Mouse (Mus musculus) right cerebral cortex, adult 2 months (tissue): ENCODE data around the gene Gna13.

Experiments
- DNase-seq, 2 experiments: peaks; one replicate each; pipeline ENCODE4 v3.0.0; 2021 to 2022; ENCODE audit warnings: low spot score in 2 of 2

The Gna13 gene

GRCm38 (mm10) chr11:109422263-109422662 is 59.6 kb downstream of the Gna13 start:
- no peak for DNase-seq

GRCm38 (mm10) chr11:109423294-109423693 is 60.7 kb downstream of the Gna13 start:
- DNase-seq: no peak

GRCm38 (mm10) chr11:109425392-109426271 is 63.0 kb downstream of the Gna13 start, which contains the start of gene Amz2:
Gene Amz2, plus strand, starts transcription at chr11:109425946.
- peak; percentile 95 to 96 for DNase-seq

GRCm38 (mm10) chr11:109426272-109426586 is 63.6 kb downstream of the Gna13 start:
- DNase-seq: no peak

GRCm38 (mm10) chr11:109427353-109427752 is 64.7 kb downstream of the Gna13 start:
- DNase-seq: no peak

GRCm38 (mm10) chr11:109434233-109434798 is 71.7 kb downstream of the Gna13 start:
- DNase-seq: no peak

- DNase-seq: no peak
These were observed 74.3 kb downstream of the Gna13 start for GRCm38 (mm10) chr11:109436889-109437288.

- DNase-seq: no peak
These were observed 76.6 kb downstream of the Gna13 start for GRCm38 (mm10) chr11:109439209-109439608.

- DNase-seq: peak; percentile 54 to 67
These were observed 77.3 kb downstream of the Gna13 start for GRCm38 (mm10) chr11:109439829-109440340.

GRCm38 (mm10) chr11:109440641-109441040 is 78.0 kb downstream of the Gna13 start:
- no peak for DNase-seq

GRCm38 (mm10) chr11:109441119-109441518 is 78.5 kb downstream of the Gna13 start:
- no peak for DNase-seq

- no peak for DNase-seq
These were observed 79.6 kb downstream of the Gna13 start for GRCm38 (mm10) chr11:109442166-109442730.

- DNase-seq: no peak
These were observed 81.0 kb downstream of the Gna13 start for GRCm38 (mm10) chr11:109443468-109444263.

- no peak for DNase-seq
These were observed 82.0 kb downstream of the Gna13 start for GRCm38 (mm10) chr11:109444600-109444999.

GRCm38 (mm10) chr11:109445438-109446035 is 82.9 kb downstream of the Gna13 start:
- peak; percentile 15 to 43 for DNase-seq
